Mouse (Mus musculus) thymus, adult 2 months (tissue): Measurements from ENCODE around the gene Mmp7.

Experiments
- CTCF ChIP-seq: fragments of 200-500 bp; IDR thresholded peaks from 2 replicates; pipeline ENCODE4 v1.5.1; 2012; ENCODE audit warnings: mild to moderate bottlenecking, control low read depth, low read length, moderate library complexity, borderline replicate concordance; ENCODE audit not compliant: control insufficient read depth, poor library complexity, insufficient read depth; ENCODE audit errors: extremely low read depth
- POLR2A ChIP-seq: fragments of 200-500 bp; IDR thresholded peaks from 2 replicates; pipeline ENCODE4 v1.6.1; 2012; ENCODE audit warnings: mild to moderate bottlenecking, low read length, control low read depth, moderate library complexity; ENCODE audit not compliant: control insufficient read depth, poor library complexity, insufficient read depth; ENCODE audit errors: extremely low read depth

DNA sequence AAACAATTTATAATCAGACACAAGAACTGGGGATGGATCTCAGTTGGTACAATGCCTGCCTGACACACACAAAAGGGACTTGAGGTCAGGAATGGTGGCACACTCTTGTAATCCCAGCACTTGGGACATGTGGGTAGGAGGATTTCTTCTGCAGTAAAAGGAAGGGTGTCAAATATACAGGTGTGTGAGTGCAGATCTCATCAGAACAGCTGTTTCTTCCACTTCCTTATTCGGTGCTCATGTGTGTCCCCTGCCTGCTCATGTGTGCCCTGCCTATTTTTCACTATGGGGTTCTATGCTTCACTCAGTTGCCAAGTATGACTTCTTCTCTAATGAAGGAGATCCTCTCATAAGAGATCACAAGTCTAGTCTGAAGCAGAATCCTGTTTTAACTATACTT, 50.8 kb downstream of the Mmp7 start:
- no peak for TF ChIP-seq POLR2A
- no peak for TF ChIP-seq CTCF
